Mouse (Mus musculus) yolk sac, embryonic 10.5 days (tissue): ENCODE measurements around the gene Lamp2.
"Not testable (repeated sequence)": the region's sequence is repeated elsewhere in the genome, so short reads cannot be mapped to it uniquely, and the experiment has no call there.

Source experiments
- DNase-seq: peaks from one replicate; pipeline ENCODE4 v3.0.0-alpha.2; 2017; ENCODE audit warnings: low spot score

Lamp2 gene

DNA sequence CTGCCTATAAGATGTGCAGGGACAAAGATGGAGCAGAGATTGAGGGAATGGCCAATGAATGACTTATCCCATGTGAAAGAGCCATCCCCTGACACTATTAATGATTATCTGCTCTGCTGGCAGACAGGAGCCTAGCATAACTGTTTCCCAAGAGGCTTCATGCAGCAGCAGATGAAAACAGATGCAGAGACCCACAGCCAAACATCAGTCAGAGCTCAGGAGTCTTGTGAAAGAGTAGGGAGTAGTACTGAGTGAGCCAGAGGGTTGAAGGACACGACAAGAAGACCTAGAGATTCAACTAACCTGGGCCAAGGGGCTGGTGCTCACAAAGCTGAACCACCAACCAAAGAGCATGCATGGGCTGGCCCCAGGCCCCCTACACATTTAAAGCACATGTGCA lies 30.2 kb downstream of the Lamp2 start:
- DNase-seq, result no peak

DNA sequence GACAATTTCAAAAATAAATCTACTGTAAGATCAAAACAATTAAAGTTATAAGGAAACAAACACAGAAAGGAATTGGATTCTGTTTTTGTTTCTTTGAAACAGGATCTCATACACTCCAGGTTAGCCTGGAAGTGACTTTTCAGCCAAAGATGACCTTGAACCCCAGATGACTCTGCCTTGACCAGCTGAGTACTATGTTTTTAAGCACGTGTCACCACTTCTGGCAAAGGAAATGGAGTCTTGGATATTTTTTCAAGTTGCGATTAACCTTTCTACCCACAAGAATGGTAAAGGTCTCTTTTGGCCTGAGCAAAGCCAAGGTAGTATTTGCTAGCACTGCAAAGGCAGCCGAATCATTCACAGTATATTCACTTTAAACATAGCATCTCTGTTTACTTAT lies 33.2 kb downstream of the Lamp2 start:
- no peak for DNase-seq

DNA sequence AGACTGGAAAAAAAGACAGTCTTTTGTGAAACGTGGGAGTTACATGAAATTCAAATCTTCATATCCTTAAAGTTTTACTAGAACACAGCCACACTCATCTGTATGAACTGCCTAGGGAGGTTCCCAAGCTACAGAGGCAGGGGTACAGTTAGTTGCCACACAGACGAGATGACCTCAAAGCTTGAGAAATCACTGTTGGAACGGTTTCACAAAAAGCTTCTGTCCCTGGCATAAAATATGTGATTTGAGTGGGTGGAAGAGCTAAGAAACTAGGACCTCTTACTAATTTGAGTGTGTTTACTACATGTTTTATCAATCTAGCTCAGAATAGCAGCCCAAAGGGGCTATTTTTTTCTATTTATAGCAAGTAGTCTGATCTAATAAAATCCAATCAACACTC lies 33.9 kb downstream of the Lamp2 start:
- DNase-seq, result no peak

DNA sequence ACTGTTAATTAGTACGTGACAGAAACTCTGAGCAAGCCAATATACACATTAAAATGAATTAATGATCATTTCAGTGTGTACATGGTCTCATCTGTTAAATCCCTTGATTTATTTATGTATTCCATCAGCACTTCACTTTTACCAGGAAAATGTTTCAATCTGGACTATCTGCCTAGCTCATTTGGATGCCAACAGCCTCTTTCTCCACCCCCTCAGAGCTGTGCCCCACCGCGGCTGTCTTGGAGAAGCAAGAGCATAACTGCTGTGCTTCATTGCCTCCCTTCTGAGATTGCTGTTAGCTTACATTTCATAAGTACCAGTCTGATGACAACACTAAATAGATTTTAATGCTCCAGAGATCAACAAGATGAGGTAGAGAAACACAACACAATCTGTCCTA lies 52.4 kb downstream of the Lamp2 start:
- DNase-seq, result no peak

DNA sequence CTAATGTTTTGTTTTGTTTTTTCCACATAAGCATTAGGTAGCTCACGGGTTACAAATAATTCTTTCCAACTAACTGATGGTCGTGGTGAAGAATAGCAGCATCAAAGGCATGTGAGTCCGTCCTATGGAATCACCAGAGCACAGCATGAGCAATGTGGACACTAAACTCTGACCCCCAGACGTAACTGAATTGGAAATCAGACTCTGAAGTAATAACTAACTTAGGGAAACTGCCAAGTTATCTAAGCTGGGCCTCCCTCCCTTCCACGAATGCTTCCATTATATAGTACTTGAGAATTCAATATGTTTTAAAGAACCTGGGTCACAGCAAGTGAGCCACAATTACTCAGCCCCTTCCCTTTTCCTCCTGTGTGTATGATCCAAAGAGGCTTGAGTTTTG lies 53.3 kb downstream of the Lamp2 start:
- DNase-seq, result no peak

DNA sequence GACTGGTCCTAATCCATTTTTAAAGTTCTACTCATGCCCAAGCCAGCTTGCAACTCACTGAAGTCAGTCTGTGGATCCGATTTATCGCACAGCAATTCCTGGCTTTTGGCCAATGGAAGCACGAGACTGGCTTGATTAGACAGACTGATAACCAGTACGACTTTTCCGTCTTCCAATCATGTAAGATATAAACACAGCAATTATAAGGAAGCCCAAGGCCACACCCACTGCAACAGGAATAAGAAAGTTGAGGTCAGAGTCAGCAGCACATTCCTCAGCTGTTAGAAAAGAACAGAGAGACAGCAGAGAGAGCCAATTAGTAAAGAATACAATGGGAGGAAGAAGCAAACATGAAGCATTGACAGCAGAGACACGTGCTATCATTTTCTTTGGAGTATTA lies 54.2 kb downstream of the Lamp2 start:
- DNase-seq, result no peak

DNA sequence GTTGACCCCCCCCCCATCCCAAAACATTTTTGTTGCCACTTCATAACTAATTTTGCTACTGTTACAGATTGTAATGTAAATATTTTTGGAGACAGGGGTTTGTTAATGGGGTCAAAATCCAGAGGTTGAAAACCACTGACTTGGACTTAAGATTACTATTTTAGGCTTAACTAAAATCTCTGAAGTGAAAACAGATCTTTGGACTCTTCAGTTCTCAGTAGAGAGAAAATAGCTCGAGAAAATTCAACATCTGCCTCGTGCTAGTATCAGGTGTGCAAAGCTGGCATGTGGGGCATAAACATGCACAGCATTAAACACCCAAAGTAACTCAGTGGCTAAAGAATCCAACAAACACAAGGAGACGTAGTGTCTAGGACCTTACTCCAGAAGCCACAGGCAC lies 55.6 kb downstream of the Lamp2 start:
- DNase-seq, result no peak

DNA sequence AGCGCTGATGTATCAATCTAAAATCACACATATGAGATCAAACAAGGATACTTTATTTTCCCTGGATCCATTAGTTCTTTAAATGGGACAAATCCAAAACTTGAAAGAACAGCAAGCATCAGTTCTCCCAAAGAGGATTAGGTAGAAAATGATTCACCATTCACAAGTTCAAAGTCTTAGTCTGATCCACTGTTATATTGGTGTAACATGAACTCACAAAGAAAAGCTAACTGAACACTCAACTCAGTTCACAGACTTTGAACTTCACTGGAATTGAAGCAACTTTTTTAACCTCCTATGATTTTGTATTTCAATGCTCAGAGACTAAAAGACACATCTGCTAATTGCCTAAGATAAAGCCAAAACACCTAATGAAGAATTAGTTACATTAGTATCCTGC lies 56.6 kb downstream of the Lamp2 start:
- no peak for DNase-seq

DNA sequence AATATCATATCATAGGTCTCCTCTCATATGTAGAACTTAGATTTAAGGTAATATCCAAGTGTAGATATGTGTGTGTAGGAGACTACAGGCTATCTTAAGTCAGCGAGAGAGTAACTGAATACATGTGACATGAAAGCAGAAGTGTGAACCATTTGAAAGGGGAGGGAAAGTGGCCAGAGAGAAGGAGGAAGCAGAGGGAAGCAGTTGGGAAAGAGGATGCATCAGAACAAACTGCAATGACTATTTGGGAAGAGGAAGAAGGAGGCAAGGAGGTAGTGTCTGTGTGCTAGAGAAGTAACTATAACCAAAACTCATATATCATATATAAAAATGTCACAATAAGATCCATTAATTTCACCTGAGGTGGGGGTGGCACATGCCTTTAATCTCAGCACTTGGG lies 83.1 kb downstream of the Lamp2 start:
- not testable (repeated sequence) for DNase-seq

DNA sequence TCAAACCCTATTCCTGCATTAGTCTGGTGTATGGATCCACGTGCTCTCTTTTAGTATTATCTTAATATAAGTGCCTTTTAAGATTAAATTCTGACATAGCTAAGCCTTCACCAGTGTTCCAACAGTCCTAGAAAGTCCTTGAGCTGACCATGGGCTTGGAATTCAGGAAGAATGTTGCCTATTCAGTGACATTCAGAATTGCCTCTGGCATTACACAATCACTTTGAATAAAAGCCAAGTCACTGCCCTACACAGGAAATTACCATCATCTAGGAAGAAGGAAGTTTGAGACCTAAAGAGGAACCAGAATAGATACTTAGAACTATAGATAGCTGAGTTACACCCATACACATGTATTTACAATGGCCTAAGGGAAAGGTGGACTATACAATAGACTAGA lies 91.6 kb downstream of the Lamp2 start:
- DNase-seq, result not testable (repeated sequence)

DNA sequence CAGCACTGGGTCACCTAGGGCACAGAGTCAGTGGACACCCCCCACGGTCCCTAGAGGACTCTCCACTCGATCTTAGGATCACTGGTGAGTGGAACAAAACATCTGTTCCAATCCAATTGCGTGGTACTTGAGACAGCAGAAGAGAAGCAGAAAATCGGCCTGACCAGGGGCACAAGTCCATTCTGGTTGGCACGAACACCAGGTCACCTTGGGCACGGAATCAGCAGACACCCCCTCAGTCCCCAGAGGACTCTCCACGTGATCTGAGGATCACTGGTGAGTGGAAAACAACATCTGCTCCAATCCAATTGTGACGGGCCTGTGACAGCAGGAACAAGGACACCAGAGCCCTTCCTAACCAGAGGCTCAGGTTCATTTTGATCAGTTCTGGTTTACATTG lies 94.2 kb downstream of the Lamp2 start:
- no peak for DNase-seq
